ENCODE assay signal across 16 mouse cellular contexts in genomic region chr7:84068931-84069330, GRCm38 (mm10). TPM values are rescaled to one million over a fixed set of nuclear protein-coding genes. Genes with fewer than 3 reads are reported as not detected.
DNase-seq lines count a peak whose midpoint lies in the region; ATAC-seq lines count a peak whose summit lies in the region.
"Had no signal": no experiment of that assay in that cellular context is flagged by ENCODE, and none has a peak within 500 bp of the region (broad histone marks: within the 10 kb centered on the region; RNA-seq: fewer than 3 reads in every experiment).

No protein-coding gene starts in this region.

- 61% methylated on average over 5 of the region's 5 CpGs for WGBS in hindbrain, embryonic 16.5 days
- whole genome bisulfite sequencing in hindbrain, embryonic 14.5 days, result 73% methylated on average over 5 of the region's 5 CpGs
- 82% methylated on average over 5 of the region's 5 CpGs for WGBS in limb, embryonic 15.5 days

- H3K4me1 ChIP-seq in hindbrain, embryonic 16.5 days (ENCODE audit: control insufficient read depth, insufficient read depth, low read depth, low read length), result no peaks in the 10 kb centered on the region
- no peaks in the 10 kb centered on the region for H3K4me1 ChIP-seq in hindbrain, embryonic 14.5 days (replicated peaks; ENCODE audit: control insufficient read depth, insufficient read depth, low read length)
- no peaks in the 10 kb centered on the region for H3K4me1 ChIP-seq in limb, embryonic 15.5 days
- H3K4me1 ChIP-seq: forebrain, embryonic 10.5 days; liver, embryonic 13.5 days; stomach, embryonic 15.5 days had no signal

- H3K4me3 ChIP-seq in hindbrain, embryonic 16.5 days (ENCODE audit: low read length), result no peak overlapping the region
- H3K4me3 ChIP-seq in hindbrain, embryonic 14.5 days (replicated peaks; ENCODE audit: low read length), result no peak overlapping the region
- H3K4me3 ChIP-seq in limb, embryonic 15.5 days, result no peak overlapping the region
- H3K4me3 ChIP-seq: embryonic facial prominence, embryonic 13.5 days; forebrain, embryonic 10.5 days; liver, embryonic 13.5 days; megakaryocyte, embryonic 14.5 days; stomach, embryonic 15.5 days had no signal

- no peaks in the 10 kb centered on the region for H3K9me3 ChIP-seq in hindbrain, embryonic 16.5 days (ENCODE audit: control insufficient read depth, low read length)
- H3K9me3 ChIP-seq in hindbrain, embryonic 14.5 days (ENCODE audit: control insufficient read depth, low read length), result no peaks in the 10 kb centered on the region
- H3K9me3 ChIP-seq in limb, embryonic 15.5 days, result no peaks in the 10 kb centered on the region
- H3K9me3 ChIP-seq: embryonic facial prominence, embryonic 13.5 days; forebrain, embryonic 10.5 days; liver, embryonic 13.5 days; stomach, embryonic 15.5 days had no signal

- no peaks in the 10 kb centered on the region for H3K27me3 ChIP-seq in hindbrain, embryonic 16.5 days (replicated peaks; ENCODE audit: control insufficient read depth, insufficient read depth, low read length)
- no peaks in the 10 kb centered on the region for H3K27me3 ChIP-seq in hindbrain, embryonic 14.5 days (ENCODE audit: control insufficient read depth, insufficient read depth, low read length)
- no peaks in the 10 kb centered on the region for H3K27me3 ChIP-seq in limb, embryonic 15.5 days
- H3K27me3 ChIP-seq: embryonic facial prominence, embryonic 13.5 days; liver, embryonic 13.5 days; stomach, embryonic 15.5 days had no signal

- peak; percentile 73; the same call in 1 of the 2 replicates for ATAC-seq in hindbrain, embryonic 16.5 days
- no peak for ATAC-seq in hindbrain, embryonic 14.5 days (ENCODE audit: low FRiP score)
- peak; percentile 44; the same call in 1 of the 2 replicates for ATAC-seq in limb, embryonic 15.5 days (ENCODE audit: insufficient number of reproducible peaks, low FRiP score, low TSS enrichment, low read depth)

- H3K9ac ChIP-seq in hindbrain, embryonic 16.5 days (ENCODE audit: low read depth, low read length), result no peak overlapping the region
- H3K9ac ChIP-seq in hindbrain, embryonic 14.5 days, result no peak overlapping the region
- no peak overlapping the region for H3K9ac ChIP-seq in limb, embryonic 15.5 days
- H3K9ac ChIP-seq: embryonic facial prominence, embryonic 13.5 days; liver, embryonic 13.5 days; stomach, embryonic 15.5 days had no signal

- DNase-seq in hindbrain, embryonic 14.5 days (ENCODE audit: low spot score), result no peak
- DNase-seq in cerebellum, adult 11 months, result peak; percentile 84
- DNase-seq in cerebellum, postnatal 25 days, result peak; percentile 84 to 87
- DNase-seq in urinary bladder, postnatal 4 days (ENCODE audit: low spot score in 2 of 2), result no peak
- no peak for DNase-seq in right cerebral cortex, postnatal 36 days (ENCODE audit: low spot score in 2 of 2)
- DNase-seq: kidney, postnatal 10 days; liver, embryonic 13.5 days; retina, postnatal 1 day; spleen, adult 18-20 months had no signal

- H3K27ac ChIP-seq in hindbrain, embryonic 16.5 days (ENCODE audit: low read depth, low read length), result no peak overlapping the region
- H3K27ac ChIP-seq in hindbrain, embryonic 14.5 days, result no peak overlapping the region
- no peak overlapping the region for H3K27ac ChIP-seq in limb, embryonic 15.5 days
- H3K27ac ChIP-seq: embryonic facial prominence, embryonic 13.5 days; forebrain, embryonic 10.5 days; liver, embryonic 13.5 days; stomach, embryonic 15.5 days had no signal

- no peaks in the 10 kb centered on the region for H3K36me3 ChIP-seq in hindbrain, embryonic 16.5 days (ENCODE audit: control insufficient read depth, insufficient read depth, low read length)
- no peaks in the 10 kb centered on the region for H3K36me3 ChIP-seq in hindbrain, embryonic 14.5 days (replicated peaks; ENCODE audit: control insufficient read depth, insufficient read depth)
- H3K36me3 ChIP-seq in limb, embryonic 15.5 days, result no peaks in the 10 kb centered on the region
- H3K36me3 ChIP-seq: embryonic facial prominence, embryonic 13.5 days; forebrain, embryonic 10.5 days; liver, embryonic 13.5 days; stomach, embryonic 15.5 days had no signal

- H3K4me2 ChIP-seq in hindbrain, embryonic 16.5 days (ENCODE audit: low read length), result no peak overlapping the region
- H3K4me2 ChIP-seq in hindbrain, embryonic 14.5 days (replicated peaks), result no peak overlapping the region
- no peak overlapping the region for H3K4me2 ChIP-seq in limb, embryonic 15.5 days
- H3K4me2 ChIP-seq: embryonic facial prominence, embryonic 13.5 days; liver, embryonic 13.5 days; stomach, embryonic 15.5 days had no signal

RNA-seq across cellular contexts. Expression of gene Cemip, which starts 17.4 kb away (rescaled TPM):
- 0.81 and 0.97 TPM in 2 replicates for polyA plus RNA-seq in hindbrain, embryonic 16.5 days (2015; fragmentation: Nextera tagmentation; extraction: Ambion mirVana)
- polyA plus RNA-seq in hindbrain, embryonic 14.5 days (2014; fragmentation: Nextera tagmentation; extraction: Ambion mirVana), result 0.67 and 0.70 TPM in 2 replicates
- polyA plus RNA-seq in limb, embryonic 15.5 days (2015; fragmentation: Nextera tagmentation; extraction: Ambion mirVana), result 0.31 and 0.45 TPM in 2 replicates
- polyA plus RNA-seq: thymus, postnatal 0 days had no signal

Comparison
In these comparisons a context has a peak if more than half of its experiments do, and no peak if none do; other contexts are left out.
1. DNase-seq: peak in cerebellum, adult 11 months (single experiment) and cerebellum, postnatal 25 days (2 of 2); none in hindbrain, embryonic 14.5 days (single experiment), urinary bladder, postnatal 4 days (0 of 2) and right cerebral cortex, postnatal 36 days (0 of 2).